Mouse (Mus musculus) cerebellum, adult 2 months (tissue): ENCODE measurements around the gene Rps11.

Experiments
- CTCF ChIP-seq: fragments of 200-500 bp; IDR thresholded peaks from 2 replicates; pipeline ENCODE4 v1.5.1; 2011; ENCODE audit warnings: low read depth, mild to moderate bottlenecking, control low read depth, low read length, moderate library complexity, borderline replicate concordance; ENCODE audit not compliant: insufficient read depth
- POLR2A ChIP-seq: fragments of 200-500 bp; IDR thresholded peaks from 2 replicates; pipeline ENCODE4 v1.6.1; 2011; ENCODE audit warnings: low read length, control low read depth, borderline replicate concordance; ENCODE audit not compliant: insufficient read depth

- TF ChIP-seq CTCF = no peak
- no peak for TF ChIP-seq POLR2A
These were observed 31.4 kb upstream of the Rps11 start for GRCm38 (mm10) chr7:45155590-45155989.
